Mouse (Mus musculus) induced T-regulatory cell, adult 2 months (primary cell): ENCODE measurements around the gene Gm14322.
"Not testable (repeated sequence)": the region's sequence is repeated elsewhere in the genome, so short reads cannot be mapped to it uniquely, and the experiment has no call there.

Experiments used
- DNase-seq: peaks from one replicate; pipeline ENCODE4 v3.0.0-alpha.2; 2012; ENCODE audit warnings: low read depth

Gene Gm14322

GRCm38 (mm10) chr2:177758941-177759558 lies at the start of gene Gm14322:
TSS of gene Gm14322 (plus strand) at chr2:177759288.
- not testable (repeated sequence) for DNase-seq

- not testable (repeated sequence) for DNase-seq
Measured at GRCm38 (mm10) chr2:177741487-177741886, 17.6 kb upstream of the Gm14322 start.

- DNase-seq, result not testable (repeated sequence)
Measured at GRCm38 (mm10) chr2:177787351-177787750, 28.3 kb downstream of the Gm14322 start.

- DNase-seq, result not testable (repeated sequence)
Measured at GRCm38 (mm10) chr2:177806170-177806569, 47.1 kb downstream of the Gm14322 start.
